Mouse (Mus musculus) stomach, embryonic 16.5 days (tissue): ENCODE measurements around the gene Tyms. TPM values are rescaled to one million over a fixed set of nuclear protein-coding genes. Genes with fewer than 3 reads are reported as not detected.

ENCODE experiments used
- ATAC-seq: fragments of 200-750 bp; cut with Nextera tagmentation; 2 replicates; pipeline ENCODE4 v1.8.0; 2017; ENCODE audit warnings: moderate number of reproducible peaks, moderate TSS enrichment; ENCODE audit not compliant: insufficient read depth, low FRiP score
- H3K27ac ChIP-seq: fragments of 300-500 bp; sonication (generic); 2 replicates; pipeline ENCODE4 v1.5.1; 2014; ENCODE audit warnings: low read length
- H3K27me3 ChIP-seq: fragments of 300-500 bp; sonication (generic); 2 replicates; pipeline ENCODE4 v1.6.1; 2014; ENCODE audit warnings: low read length, control low read depth, mixed read lengths; ENCODE audit not compliant: control insufficient read depth, insufficient read depth
- H3K36me3 ChIP-seq: fragments of 300-500 bp; sonication (generic); 2 replicates; pipeline ENCODE4 v1.6.1; 2014; ENCODE audit warnings: low read length; ENCODE audit not compliant: control insufficient read depth, insufficient read depth
- H3K4me1 ChIP-seq: fragments of 300-500 bp; sonication (generic); 2 replicates; pipeline ENCODE4 v1.6.1; 2014; ENCODE audit warnings: low read length, control low read depth, mixed read lengths; ENCODE audit not compliant: control insufficient read depth, insufficient read depth
- H3K4me2 ChIP-seq: fragments of 300-500 bp; sonication (generic); 2 replicates; pipeline ENCODE4 v1.6.1; 2014; ENCODE audit warnings: low read depth, low read length, mixed read lengths
- H3K4me3 ChIP-seq: fragments of 300-500 bp; sonication (generic); replicated peaks from 2 replicates; pipeline ENCODE4 v1.5.1; 2014; ENCODE audit warnings: mild to moderate bottlenecking, low read length
- H3K9ac ChIP-seq: fragments of 300-500 bp; sonication (generic); 2 replicates; pipeline ENCODE4 v1.6.1; 2014; ENCODE audit warnings: low read length
- H3K9me3 ChIP-seq: fragments of 300-500 bp; sonication (generic); replicated peaks from 2 replicates; pipeline ENCODE4 v1.6.1; 2016; ENCODE audit warnings: low read length, control low read depth; ENCODE audit not compliant: control insufficient read depth
- WGBS: fragments of 180-500 bp; shearing (Covaris S2); extraction: QIAGEN DNeasy Blood & Tissue Kit; methylation state at CpG from one replicate; pipeline ENCODE4 v1.1.7; 2014; 5-methylcytosine and 5-hydroxymethylcytosine counted together
- polyA plus RNA-seq: library from polyadenylated mRNA; unstranded; fragments of >200 nt; fragmentation: Nextera tagmentation; extraction: Ambion mirVana; gene quantifications from 2 replicates; pipeline ENCODE4 v1.2.1, GENCODE M21; 2015

The Tyms gene
- polyA plus RNA-seq, result 217 and 232 TPM in 2 replicates

GRCm38 (mm10) chr5:30072825-30073821 is at the start of gene Tyms:
TSS of gene Tyms (minus strand) at chr5:30073617.
- H3K4me3 ChIP-seq, result peak within 1 kb of the TSS; percentile 90
- no peaks in the 10 kb centered on the region for H3K27me3 ChIP-seq
- H3K4me1 ChIP-seq, result 0 out of 2 replicates have a peak, but pooled peaks cover 2% of the 10 kb centered on the region
- peaks cover 7% of the 10 kb centered on the region; the same call in 1 of the 2 replicates for H3K36me3 ChIP-seq
- H3K4me2 ChIP-seq, result peak within 1 kb of the TSS; percentile 65
- ATAC-seq, result peak; percentile 94
- peak within 1 kb of the TSS; percentile 91 for H3K9ac ChIP-seq
- H3K9me3 ChIP-seq, result no peaks in the 10 kb centered on the region
- H3K27ac ChIP-seq, result peak within 1 kb of the TSS; percentile 94
- 1% methylated on average over 45 of the region's 45 CpGs for whole genome bisulfite sequencing

GRCm38 (mm10) chr5:30122481-30122880 is 49.1 kb upstream of the Tyms start:
- Histone ChIP-seq H3K4me3 (no peak overlapping the region), H3K36me3 (peaks cover 21% of the 10 kb centered on the region), H3K9me3 (no peaks in the 10 kb centered on the region), H3K9ac (no peak overlapping the region), H3K4me1 (no peaks in the 10 kb centered on the region), H3K27me3 (no peaks in the 10 kb centered on the region), H3K4me2 (no peak overlapping the region), H3K27ac (no peak overlapping the region)
- no peak for ATAC-seq
- WGBS, result 91% methylated on average over 6 of the region's 6 CpGs

- Histone ChIP-seq H3K4me1 (no peaks in the 10 kb centered on the region), H3K27me3 (0 out of 2 replicates have a peak, but pooled peaks cover 3% of the 10 kb centered on the region), H3K4me2 (no peak overlapping the region), H3K36me3 (peaks cover 20% of the 10 kb centered on the region), H3K9ac (no peak overlapping the region), H3K27ac (no peak overlapping the region), H3K9me3 (no peaks in the 10 kb centered on the region), H3K4me3 (no peak overlapping the region)
- WGBS, result 89% methylated on average over 7 of the region's 7 CpGs
- ATAC-seq, result no peak
Observed at GRCm38 (mm10) chr5:30120106-30120505, 46.7 kb upstream of the Tyms start.

GRCm38 (mm10) chr5:30119163-30119562 is 45.7 kb upstream of the Tyms start:
- H3K9me3 ChIP-seq, result no peaks in the 10 kb centered on the region
- H3K4me2 ChIP-seq, result no peak overlapping the region
- H3K36me3 ChIP-seq, result peaks cover 17% of the 10 kb centered on the region; the same call in 1 of the 2 replicates
- no peak for ATAC-seq
- H3K4me1 ChIP-seq, result 0 out of 2 replicates have a peak, but pooled peaks cover 5% of the 10 kb centered on the region
- H3K9ac ChIP-seq, result no peak overlapping the region
- 89% methylated on average over 6 of the region's 6 CpGs for WGBS
- 0 out of 2 replicates have a peak, but pooled peaks cover 3% of the 10 kb centered on the region for H3K27me3 ChIP-seq
- no peak overlapping the region for H3K4me3 ChIP-seq
- H3K27ac ChIP-seq, result no peak overlapping the region

- Histone ChIP-seq H3K27me3 (peaks cover 13% of the 10 kb centered on the region; the same call in 1 of the 2 replicates), H3K4me2 (no peak overlapping the region), H3K9me3 (no peaks in the 10 kb centered on the region), H3K4me3 (no peak overlapping the region), H3K36me3 (peaks cover 13% of the 10 kb centered on the region; the same call in 1 of the 2 replicates), H3K4me1 (peaks cover 5% of the 10 kb centered on the region; the same call in 1 of the 2 replicates), H3K27ac (no peak overlapping the region), H3K9ac (no peak overlapping the region)
- 74% methylated on average over 1 of the region's 1 CpGs for WGBS
- ATAC-seq, result no peak
Observed at GRCm38 (mm10) chr5:30118018-30118417, 44.6 kb upstream of the Tyms start.

- Histone ChIP-seq H3K9ac (no peak overlapping the region), H3K27me3 (peaks cover 23% of the 10 kb centered on the region), H3K27ac (no peak overlapping the region), H3K4me1 (peaks cover 14% of the 10 kb centered on the region), H3K9me3 (no peaks in the 10 kb centered on the region), H3K4me2 (no peak overlapping the region), H3K4me3 (no peak overlapping the region), H3K36me3 (peaks cover 3% of the 10 kb centered on the region; the same call in 1 of the 2 replicates)
- no peak for ATAC-seq
- WGBS, result 33% methylated on average over 10 of the region's 10 CpGs
Observed at GRCm38 (mm10) chr5:30115718-30116117, 42.3 kb upstream of the Tyms start.

- 0 out of 2 replicates have a peak, but pooled peaks have one; percentile 2 for ATAC-seq
- 2% methylated on average over 28 of the region's 28 CpGs for WGBS
- H3K4me1 ChIP-seq, result peaks cover 17% of the 10 kb centered on the region
- peak overlapping the region; percentile 54 for H3K4me3 ChIP-seq
- H3K4me2 ChIP-seq, result peak overlapping the region; percentile 92
- peak overlapping the region; percentile 74 for H3K9ac ChIP-seq
- peaks cover 23% of the 10 kb centered on the region for H3K27me3 ChIP-seq
- H3K27ac ChIP-seq, result no peak overlapping the region
- H3K9me3 ChIP-seq, result no peaks in the 10 kb centered on the region
- no peaks in the 10 kb centered on the region; the same call in 1 of the 2 replicates for H3K36me3 ChIP-seq
Observed at GRCm38 (mm10) chr5:30114761-30115140, 41.3 kb upstream of the Tyms start.

- peak overlapping the region; percentile 54 for H3K4me3 ChIP-seq
- H3K9ac ChIP-seq, result peak overlapping the region; percentile 74
- H3K9me3 ChIP-seq, result no peaks in the 10 kb centered on the region
- H3K27me3 ChIP-seq, result peaks cover 23% of the 10 kb centered on the region
- no peaks in the 10 kb centered on the region for H3K36me3 ChIP-seq
- peak; percentile 81 for ATAC-seq
- no peak overlapping the region for H3K27ac ChIP-seq
- WGBS, result under 1% methylated on average over 103 of the region's 103 CpGs
- peaks cover 17% of the 10 kb centered on the region for H3K4me1 ChIP-seq
- H3K4me2 ChIP-seq, result peak overlapping the region; percentile 92
Observed at GRCm38 (mm10) chr5:30113881-30114760, 40.7 kb upstream of the Tyms start.
